Mouse (Mus musculus): ENCODE measurements at regions not wholly inside any gene's neighbourhood (a gene's known extent, or its start where the extent isn't known, plus 50 kb on each side); places are given as distances from the start of the nearest gene placed in this dataset.
A peak's percentile ranks its signal among the peaks of the same experiment; 100 is the strongest.

DNA sequence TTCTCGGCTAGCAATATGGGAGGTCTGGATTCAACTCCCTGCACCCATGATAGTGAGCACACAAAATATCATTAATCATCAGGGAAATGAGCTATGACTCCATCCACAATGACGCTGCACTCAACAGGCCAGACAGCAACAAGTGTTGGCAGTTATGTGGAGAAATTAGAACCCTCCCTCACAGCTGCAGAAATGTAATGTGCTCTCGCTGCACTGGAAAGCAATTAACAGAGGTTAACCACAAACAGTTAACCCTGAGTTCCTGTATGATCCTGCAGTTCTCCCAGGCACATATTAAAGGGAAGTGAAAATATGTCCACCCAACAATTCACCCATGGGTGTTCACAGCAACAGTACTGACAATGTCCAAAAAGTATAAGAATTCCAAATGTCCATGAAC, 54.0 kb upstream of the Jade2 start:
- H3K27ac ChIP-seq (ENCODE audit: low read length): no peak overlapping the region
- no peaks in the 10 kb centered on the region for H3K36me3 ChIP-seq (ENCODE audit: control insufficient read depth, insufficient read depth)
- WGBS: 60% methylated on average over 3 of the region's 3 CpGs
- no peak overlapping the region for H3K9ac ChIP-seq (ENCODE audit: low read length)
- peaks cover 12% of the 10 kb centered on the region for H3K4me1 ChIP-seq (ENCODE audit: control insufficient read depth, insufficient read depth, low read length)
- no peak for ATAC-seq (replicated peaks; ENCODE audit: extremely low read depth, insufficient read depth, low FRiP score)
- no peak overlapping the region for H3K4me3 ChIP-seq (ENCODE audit: low read length)
- no peaks in the 10 kb centered on the region for H3K9me3 ChIP-seq (replicated peaks; ENCODE audit: control insufficient read depth, low read length)
- H3K27me3 ChIP-seq (ENCODE audit: control insufficient read depth, insufficient read depth, low read length): no peaks in the 10 kb centered on the region
- no peak overlapping the region for H3K4me2 ChIP-seq (ENCODE audit: low read depth, low read length)

DNA sequence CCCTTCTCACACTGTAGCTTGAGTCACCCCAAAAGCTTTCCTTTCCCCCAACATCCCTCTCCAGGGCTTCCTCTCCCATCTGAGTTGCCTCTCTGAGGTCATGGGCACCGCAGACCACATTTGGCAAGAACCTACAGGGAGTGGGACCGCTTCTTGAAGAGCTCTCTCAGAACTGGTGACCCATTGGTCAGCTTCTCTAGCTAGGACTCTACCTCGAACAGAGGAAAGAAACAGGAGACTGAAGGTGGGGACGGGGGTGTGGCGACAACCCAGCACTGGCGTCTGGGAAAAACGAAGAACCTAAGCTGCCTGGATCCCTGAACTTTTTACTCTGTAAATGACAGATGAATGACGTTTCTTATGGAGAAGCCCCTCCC, 51.8 kb upstream of the Cdkn2aipnl start:
- Histone ChIP-seq H3K27ac (ENCODE audit: low read length) (peak overlapping the region; percentile 96), H3K4me3 (ENCODE audit: low read length) (peak overlapping the region; percentile 49), H3K9ac (ENCODE audit: low read length) (peak overlapping the region; percentile 63), H3K36me3 (ENCODE audit: control insufficient read depth, insufficient read depth) (no peaks in the 10 kb centered on the region), H3K4me2 (ENCODE audit: low read depth, low read length) (peak overlapping the region; percentile 83), H3K9me3 (replicated peaks; ENCODE audit: control insufficient read depth, low read length) (no peaks in the 10 kb centered on the region), H3K4me1 (ENCODE audit: control insufficient read depth, insufficient read depth, low read length) (peaks cover 20% of the 10 kb centered on the region), H3K27me3 (ENCODE audit: control insufficient read depth, insufficient read depth, low read length) (no peaks in the 10 kb centered on the region)
- ATAC-seq (replicated peaks; ENCODE audit: extremely low read depth, insufficient read depth, low FRiP score): no peak; the same call in 1 of the 2 replicates
- 10% methylated on average over 8 of the region's 8 CpGs for WGBS

DNA sequence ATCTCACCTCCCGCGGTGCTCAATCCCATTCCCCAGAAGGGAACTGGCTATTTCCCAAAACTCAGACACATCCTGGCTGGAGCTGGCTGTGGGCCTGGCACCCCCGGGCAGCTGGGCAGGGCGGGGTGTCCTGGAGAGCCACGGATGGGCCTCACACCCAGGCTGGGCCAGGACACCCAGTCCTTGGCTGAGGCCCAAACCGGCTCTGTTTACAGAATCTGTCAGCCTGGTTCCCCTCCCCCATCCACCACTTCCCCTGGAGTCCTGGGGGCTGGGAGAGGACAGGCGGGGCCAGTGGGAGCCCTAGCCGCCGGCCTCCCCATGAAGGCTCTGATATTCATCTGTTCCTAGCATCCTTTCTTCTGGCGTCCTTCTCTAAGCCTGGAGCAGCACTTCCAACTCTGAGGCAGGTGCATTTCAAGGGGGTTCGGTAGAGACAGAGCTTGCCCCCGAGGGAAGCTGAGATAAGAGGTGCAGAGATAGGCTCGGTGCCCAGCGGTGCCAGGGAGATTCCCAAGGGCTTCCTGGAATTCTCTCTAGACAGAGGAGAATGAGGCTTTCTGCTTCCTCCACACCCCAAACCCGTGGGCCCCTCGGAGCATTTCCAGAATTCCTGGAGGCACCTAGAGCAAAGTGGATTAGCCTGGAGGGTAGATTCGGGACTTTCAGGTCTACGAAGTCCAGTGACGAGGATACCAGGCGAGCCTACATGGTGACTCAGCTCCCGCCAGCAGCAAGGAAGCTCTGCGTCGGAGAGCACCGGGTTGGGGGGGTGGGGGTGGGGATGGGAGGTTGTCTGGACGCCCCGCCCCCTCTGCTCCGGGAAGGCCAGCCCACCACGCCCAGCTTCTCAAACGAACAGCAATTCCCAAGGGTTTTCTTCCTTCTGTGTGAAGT, 51.2 kb upstream of the Cdkn2aipnl start:
- 1% methylated on average over 29 of the region's 29 CpGs for WGBS
- ATAC-seq (replicated peaks; ENCODE audit: extremely low read depth, insufficient read depth, low FRiP score): peak; percentile 91

More for the DNA sequence above, 51.2 kb upstream of the Cdkn2aipnl start:
- Histone ChIP-seq H3K27me3 (ENCODE audit: control insufficient read depth, insufficient read depth, low read length) (no peaks in the 10 kb centered on the region), H3K4me1 (ENCODE audit: control insufficient read depth, insufficient read depth, low read length) (peaks cover 20% of the 10 kb centered on the region), H3K36me3 (ENCODE audit: control insufficient read depth, insufficient read depth) (no peaks in the 10 kb centered on the region), H3K4me3 (ENCODE audit: low read length) (peak overlapping the region; percentile 49), H3K27ac (ENCODE audit: low read length) (peak overlapping the region; percentile 96), H3K4me2 (ENCODE audit: low read depth, low read length) (peak overlapping the region; percentile 83), H3K9ac (ENCODE audit: low read length) (peak overlapping the region; percentile 63), H3K9me3 (replicated peaks; ENCODE audit: control insufficient read depth, low read length) (no peaks in the 10 kb centered on the region)

Measured in heart, embryonic 16.5 days (tissue).